Mouse (Mus musculus): Measurements from ENCODE around the gene Sdk2.

The Sdk2 gene

DNA sequence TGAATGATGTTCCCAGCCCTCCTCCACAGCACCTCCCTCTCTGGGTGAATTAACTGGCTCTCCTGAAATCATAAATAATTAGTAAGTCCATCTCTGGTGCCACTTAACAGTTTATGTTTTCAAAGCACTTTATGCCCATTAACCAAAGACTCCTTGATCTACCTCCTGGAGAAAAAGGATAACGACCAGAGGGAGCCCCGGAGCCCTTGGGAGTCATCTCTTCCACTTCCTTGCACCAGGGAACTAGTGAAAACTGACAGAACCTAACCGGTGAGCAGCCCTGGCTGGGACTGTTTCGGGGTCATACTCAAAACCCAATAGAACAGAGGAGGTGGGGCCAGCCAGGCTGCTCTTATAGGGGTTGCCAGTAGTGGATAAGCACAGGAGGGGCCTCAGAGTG is 22.5 kb downstream of the Sdk2 start:
- DNase-seq, result peak; percentile 55

- peak; percentile 52 for DNase-seq
Observed at GRCm38 (mm10) chr11:114043530-114043929, 23.3 kb downstream of the Sdk2 start.

DNA sequence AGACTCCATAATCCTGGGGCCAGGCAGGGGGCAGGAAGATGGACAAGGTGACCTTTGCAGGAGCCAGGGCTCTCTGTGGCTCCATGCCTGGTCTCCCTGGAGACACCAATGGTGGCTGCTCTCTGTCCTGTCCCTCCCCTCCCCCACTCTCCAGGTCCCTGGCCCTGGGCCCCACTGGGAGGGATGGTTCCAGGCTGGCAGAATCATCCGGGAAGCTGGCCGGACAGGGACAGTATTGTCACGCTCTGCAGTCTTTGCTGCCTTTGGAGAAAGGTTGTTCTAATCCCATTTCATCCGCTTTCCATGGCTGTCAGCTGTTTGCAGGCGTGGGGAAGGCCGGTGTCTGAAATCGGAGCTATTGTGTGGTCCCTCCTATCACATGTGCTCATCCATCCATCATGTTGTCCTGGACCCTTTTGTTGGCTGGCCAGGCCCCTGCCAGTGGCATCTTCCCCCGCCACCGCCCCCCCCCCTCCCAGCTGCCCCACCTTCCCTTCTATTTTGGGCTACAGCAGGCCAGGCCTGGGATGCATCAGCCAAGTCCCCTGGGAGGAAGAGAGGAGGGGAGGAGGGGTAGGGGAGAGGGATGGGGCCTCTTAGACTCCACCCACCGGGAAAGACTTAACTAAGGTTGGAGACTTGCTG is 26.3 kb downstream of the Sdk2 start:
- peak; percentile 90 for DNase-seq

- DNase-seq, result peak; percentile 60
Observed at GRCm38 (mm10) chr11:114038036-114038435, 28.8 kb downstream of the Sdk2 start.

GRCm38 (mm10) chr11:114031491-114031890 is 35.4 kb downstream of the Sdk2 start:
- DNase-seq, result no peak

DNA sequence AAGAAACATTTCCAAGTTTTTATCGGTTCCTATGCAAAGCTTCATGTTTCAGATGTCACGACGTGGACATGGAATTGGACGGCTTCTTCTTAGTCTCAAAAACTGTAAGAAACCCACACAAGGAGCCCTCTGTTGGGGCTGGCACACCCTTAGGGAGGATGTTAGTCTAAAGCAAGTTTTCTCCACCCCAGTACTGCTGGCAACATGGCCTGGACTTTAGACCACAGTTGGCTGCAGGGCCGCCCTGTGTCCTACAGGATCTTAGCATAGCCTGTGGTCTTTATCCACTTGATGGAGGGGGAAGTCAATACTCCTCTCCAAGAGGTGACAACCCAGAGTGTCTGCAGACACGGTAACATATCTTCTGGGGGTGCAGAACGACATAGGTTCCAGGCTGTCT is 36.6 kb downstream of the Sdk2 start:
- DNase-seq, result no peak

- no peak for DNase-seq
Observed at GRCm38 (mm10) chr11:114028512-114028911, 38.3 kb downstream of the Sdk2 start.

DNA sequence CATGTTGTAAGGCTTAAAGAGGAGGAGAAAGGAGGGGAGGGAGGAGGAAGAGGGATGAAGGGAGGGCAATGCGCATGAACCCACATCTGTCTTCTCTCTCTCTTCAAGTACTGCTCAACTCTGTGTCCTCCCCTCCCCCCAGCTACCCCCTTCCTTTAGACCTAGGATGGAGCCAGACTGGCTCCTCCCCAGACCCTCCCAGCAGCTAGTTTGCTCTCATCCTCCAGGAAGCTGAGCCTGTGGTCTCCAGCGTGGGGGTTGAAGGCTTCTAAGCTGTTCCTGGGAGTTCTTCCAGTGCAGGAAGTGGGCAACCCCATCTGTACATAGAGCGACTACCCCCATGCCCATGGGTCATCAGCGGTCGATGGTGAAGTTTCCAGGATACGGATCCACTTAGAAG is 38.8 kb downstream of the Sdk2 start:
- DNase-seq, result no peak

DNA sequence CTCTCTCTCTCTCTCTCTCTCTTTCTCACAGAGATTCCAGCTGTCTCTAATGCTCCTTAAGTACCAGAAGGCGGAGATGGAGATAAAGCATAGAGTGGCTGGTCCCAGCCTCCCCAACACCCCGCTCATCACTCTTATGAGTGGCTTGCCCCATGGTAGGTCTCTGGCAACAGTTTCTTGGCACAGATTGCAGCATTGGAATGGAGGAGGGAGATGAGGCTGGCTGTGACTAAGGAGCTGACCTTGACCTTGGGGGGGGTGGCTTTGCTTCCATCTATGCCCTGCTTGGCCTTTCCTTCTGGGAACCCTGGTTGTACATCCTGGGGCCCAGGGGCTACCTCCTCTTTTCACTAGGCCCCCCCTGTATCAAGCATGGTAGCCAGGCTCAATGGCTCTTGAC is 41.8 kb downstream of the Sdk2 start:
- DNase-seq, result no peak

DNA sequence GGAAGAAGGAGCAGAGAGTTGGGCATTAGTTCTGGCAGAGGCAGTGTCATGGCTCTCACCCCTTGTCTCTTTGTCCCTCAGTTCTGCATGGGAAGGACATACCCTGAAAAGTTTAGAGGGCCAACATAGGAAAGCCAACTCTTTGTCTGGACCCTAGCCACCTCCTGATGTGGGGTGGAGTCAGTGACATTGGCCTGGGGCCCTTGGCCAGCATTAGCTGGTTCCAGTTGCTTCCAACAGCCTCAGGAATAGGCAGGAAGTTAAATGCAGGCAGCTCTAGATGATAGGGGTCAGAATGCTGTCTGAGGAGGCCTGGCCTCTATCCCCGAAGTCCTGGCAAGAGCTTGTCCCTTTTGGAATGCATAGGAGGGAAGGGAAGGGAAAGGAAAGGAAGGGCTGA is 42.9 kb downstream of the Sdk2 start:
- no peak for DNase-seq

DNA sequence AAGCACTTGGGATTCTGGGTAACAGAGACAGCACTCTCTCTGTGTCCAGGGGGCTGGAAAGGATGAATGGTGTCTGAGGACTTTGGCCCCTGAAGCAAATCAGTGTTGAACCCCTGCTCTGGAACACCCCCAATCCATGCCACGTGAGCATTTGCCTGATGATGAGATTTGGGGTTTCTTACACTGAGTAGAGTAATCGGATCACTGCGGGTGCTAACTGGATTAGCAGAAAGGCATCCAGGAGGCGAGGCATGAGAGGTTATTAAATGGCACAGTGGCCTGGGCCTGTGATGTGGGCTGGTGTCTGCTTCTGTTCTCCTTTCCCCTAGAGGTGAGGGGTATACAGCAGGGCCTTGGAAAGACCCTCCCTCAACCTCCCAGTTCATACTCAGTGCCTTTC is 44.7 kb downstream of the Sdk2 start:
- DNase-seq, result peak; percentile 78

DNA sequence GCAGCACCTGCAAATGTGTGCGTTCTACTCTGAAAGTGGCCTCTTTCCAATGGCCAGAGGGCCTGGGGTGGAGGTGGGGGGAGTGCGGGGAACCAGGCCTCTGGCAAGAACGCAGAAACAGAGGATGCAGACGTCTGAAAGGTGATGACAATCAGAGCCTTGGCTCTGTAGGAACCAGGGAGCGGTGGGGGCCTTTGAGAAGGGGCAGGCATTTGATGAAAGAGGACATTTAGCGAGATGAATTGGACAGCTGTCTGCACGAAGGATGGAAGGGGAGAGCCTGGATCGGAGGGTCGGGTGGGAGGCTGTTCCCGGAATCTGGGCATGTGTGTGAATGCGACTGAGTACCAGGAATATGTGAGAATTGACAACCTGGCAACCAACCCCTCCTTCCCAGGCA is 47.8 kb downstream of the Sdk2 start:
- no peak for DNase-seq

- DNase-seq, result peak; percentile 88
Observed at GRCm38 (mm10) chr11:114016889-114017392, 49.9 kb downstream of the Sdk2 start.

GRCm38 (mm10) chr11:114016108-114016888 is 50.5 kb downstream of the Sdk2 start:
- peak; percentile 66 for DNase-seq

DNA sequence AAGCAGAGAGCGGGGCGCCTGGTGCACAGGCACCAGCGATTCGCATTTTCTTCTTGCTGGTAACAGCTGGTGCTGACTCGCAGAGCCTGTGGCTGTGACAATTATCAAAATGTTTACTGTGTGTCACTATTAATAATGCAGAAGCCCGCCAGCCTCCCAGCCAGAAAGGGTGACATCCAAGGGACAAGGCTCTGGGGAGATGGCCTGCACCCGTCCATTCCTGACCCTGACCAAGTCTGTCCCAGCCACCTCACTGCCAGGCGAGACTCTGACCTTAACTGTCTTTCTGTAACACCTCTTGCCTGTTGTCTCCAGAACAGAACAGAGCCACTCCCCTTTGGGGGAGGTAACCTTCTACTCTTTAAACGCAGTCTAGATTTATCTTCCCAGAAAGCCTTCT is 55.3 kb downstream of the Sdk2 start:
- DNase-seq, result peak; percentile 36

DNA sequence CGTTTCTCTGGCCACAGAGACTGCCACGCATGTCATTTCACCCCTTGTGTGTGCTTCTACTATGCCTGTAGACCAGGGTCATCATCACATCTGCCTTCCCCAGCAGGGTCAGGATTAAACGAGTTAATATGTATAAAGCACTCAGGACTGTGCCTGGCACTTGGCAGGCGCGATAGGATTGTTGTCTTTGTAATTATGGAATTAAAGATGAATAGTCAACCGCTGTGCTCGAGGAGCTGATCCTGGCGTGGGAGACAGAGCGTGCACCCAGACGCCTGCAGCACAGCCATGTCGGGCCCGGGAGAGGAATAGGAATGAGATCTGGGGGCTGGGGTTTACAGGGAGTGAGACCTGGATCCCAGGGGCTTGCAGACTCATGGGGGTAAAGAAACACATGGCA is 61.0 kb downstream of the Sdk2 start:
- DNase-seq, result peak; percentile 76

DNA sequence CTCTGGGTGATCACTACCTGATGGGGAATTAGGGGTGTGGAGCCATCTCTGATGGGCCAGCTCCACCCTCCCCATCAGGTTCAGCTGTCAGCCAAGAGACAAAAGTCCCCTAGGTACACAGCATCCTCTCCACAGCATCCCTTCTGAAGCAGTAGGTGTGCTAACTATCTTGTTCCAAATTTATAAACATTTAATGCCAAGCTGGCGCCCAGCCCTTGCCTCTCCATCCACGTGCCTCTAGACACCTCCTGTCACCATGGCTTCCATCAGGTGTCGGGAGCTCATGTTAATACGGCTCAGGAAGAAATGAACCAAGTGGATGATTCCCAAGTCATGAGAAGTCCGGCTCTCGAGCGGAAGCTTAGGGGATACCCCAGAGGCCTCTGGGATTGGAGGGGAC is 62.2 kb downstream of the Sdk2 start:
- DNase-seq, result no peak

- no peak for DNase-seq
Observed at GRCm38 (mm10) chr11:114003195-114003594, 63.7 kb downstream of the Sdk2 start.

DNA sequence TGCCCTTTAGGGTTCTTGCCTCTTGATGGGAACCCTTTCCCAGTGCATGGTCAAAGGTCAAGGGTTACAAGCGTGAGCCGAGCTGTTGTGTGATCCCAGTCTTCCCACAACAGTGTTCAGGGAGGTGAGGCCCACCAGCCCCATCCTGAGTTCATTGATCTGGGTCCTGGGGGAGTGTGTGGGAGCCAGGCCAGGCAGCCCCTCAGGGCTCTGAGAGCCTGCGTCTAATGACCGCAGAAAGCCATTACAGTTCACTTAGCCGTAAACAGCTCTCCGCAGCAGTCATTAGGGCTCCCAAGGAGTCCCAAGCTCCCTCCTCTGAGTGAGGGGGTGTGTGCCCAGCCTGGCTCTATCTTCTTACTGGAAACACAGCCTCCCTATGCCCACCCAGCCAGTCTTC is 66.8 kb downstream of the Sdk2 start:
- peak; percentile 57 for DNase-seq

DNA sequence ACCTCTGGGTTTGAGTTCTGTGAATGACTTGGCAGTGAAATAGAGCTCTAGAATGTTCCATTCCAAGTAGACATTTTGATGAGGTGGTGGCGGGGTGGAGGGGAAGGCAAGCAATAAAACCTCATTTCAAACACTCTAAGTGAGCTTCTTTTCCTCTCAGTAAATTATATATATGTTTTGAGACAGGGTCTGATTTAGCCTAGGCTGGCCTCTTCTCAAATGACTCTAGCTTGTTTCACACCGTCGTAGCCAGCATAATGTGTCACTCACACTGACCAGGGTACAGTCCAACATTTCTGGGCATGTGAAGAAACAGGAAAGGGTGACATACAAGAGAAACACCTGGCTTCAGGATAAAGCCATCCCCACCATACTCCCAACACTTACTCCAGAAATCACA is 68.1 kb downstream of the Sdk2 start:
- no peak for DNase-seq

DNA sequence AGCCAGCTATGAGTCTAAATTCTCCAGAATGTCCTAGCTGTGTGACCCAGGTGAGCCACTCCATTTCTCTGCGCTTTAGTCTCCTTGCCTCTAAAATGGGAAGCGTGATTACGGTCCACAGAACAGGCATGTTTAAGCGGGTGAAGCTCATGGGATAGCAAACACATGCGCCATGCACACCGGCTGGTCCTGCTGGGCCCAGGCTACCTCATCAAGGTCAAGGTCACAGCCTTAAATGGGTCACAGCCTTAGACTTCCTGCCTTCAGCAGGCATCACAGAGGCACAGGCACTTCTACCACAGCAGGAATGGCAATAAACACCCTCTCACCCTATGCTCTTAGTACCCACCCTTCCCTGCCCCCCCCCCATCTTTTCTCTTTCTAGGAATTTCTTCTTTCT is 72.9 kb downstream of the Sdk2 start:
- no peak for DNase-seq

- DNase-seq, result no peak
Observed at GRCm38 (mm10) chr11:113992894-113993293, 74.0 kb downstream of the Sdk2 start.

- no peak for DNase-seq
Observed at GRCm38 (mm10) chr11:113991886-113992285, 75.0 kb downstream of the Sdk2 start.

DNA sequence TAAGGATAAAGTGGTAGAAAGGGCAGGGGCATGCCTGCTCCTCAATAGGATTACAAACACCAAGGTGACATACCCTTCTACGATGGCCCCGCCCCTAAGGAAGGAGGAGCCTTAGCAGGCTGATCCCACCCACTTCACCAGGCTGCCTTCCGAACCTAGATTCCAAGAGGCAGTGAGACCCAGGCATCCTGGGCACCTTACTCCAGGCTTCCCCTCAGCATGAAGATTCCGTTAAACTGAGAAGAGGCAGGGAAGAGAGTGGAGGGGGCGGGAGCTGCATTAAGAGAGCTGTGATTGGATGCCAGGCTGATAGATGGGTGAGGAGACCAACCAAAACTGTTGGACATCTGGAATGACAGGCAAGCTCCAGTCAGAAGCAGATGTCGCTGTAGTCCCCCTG is 76.4 kb downstream of the Sdk2 start:
- DNase-seq, result peak; percentile 88

DNA sequence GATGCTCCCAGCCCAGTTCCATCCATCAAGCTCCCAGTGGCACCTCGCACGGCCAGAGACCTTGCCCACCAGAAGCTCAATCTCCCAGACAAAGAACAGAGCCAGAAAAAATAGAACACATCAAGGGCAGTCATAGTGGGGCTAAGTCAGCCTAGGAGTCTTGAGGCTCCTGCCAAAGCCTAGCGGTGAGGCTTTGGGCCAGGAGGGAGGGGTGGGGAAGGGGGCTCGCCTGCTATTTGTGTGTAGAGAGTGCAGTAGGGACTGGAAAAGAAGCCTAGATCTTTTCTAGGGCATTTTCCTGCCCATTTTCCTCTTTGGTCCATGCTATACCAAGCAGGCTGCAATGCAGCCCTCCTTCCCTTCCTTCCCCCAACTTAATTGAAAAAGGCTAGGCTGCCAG is 76.8 kb downstream of the Sdk2 start:
- no peak for DNase-seq

Measured in retina, postnatal 1 day (tissue).